Mouse (Mus musculus) embryonic facial prominence, embryonic 10.5 days (tissue): Measurements from ENCODE around the gene Coa6. TPM values are rescaled to one million over a fixed set of nuclear protein-coding genes. Genes with fewer than 3 reads are reported as not detected.

Source experiments
- DNase-seq: peaks from one replicate; pipeline ENCODE4 v3.0.0-alpha.2; 2017; ENCODE audit warnings: low spot score
- H3K27ac ChIP-seq: fragments of 300-500 bp; sonication (generic); replicated peaks from 2 replicates; pipeline ENCODE4 v1.5.1; 2016; ENCODE audit warnings: mild to moderate bottlenecking
- H3K27me3 ChIP-seq: fragments of 300-500 bp; sonication (generic); replicated peaks from 2 replicates; pipeline ENCODE4 v1.6.1; 2016; ENCODE audit warnings: low read depth, mild to moderate bottlenecking; ENCODE audit not compliant: poor library complexity, severe bottlenecking
- H3K36me3 ChIP-seq: fragments of 300-500 bp; sonication (generic); replicated peaks from 2 replicates; pipeline ENCODE4 v1.6.1; 2016; ENCODE audit warnings: mild to moderate bottlenecking, moderate library complexity
- H3K4me1 ChIP-seq: fragments of 300-500 bp; sonication (generic); 2 replicates; pipeline ENCODE4 v1.6.1; 2016
- H3K4me3 ChIP-seq: fragments of 300-500 bp; sonication (generic); 2 replicates; pipeline ENCODE4 v1.5.1; 2016; ENCODE audit warnings: mild to moderate bottlenecking, moderate library complexity
- H3K9me3 ChIP-seq: fragments of 300-500 bp; sonication (generic); 2 replicates; pipeline ENCODE4 v1.6.1; 2016; ENCODE audit warnings: mild to moderate bottlenecking
- WGBS: fragments of 180-500 bp; shearing (Covaris S2); methylation state at CpG from one replicate; pipeline ENCODE4 v1.1.7; 2016; 5-methylcytosine and 5-hydroxymethylcytosine counted together
- polyA plus RNA-seq: library from polyadenylated mRNA; unstranded; fragments of >200 nt; fragmentation: Nextera tagmentation; extraction: Ambion mirVana; gene quantifications from 2 replicates; pipeline ENCODE4 v1.2.1, GENCODE M21; 2016

Coa6 gene
- polyA plus RNA-seq, 1 experiment from 2014 or later, result 46.8 TPM

DNA sequence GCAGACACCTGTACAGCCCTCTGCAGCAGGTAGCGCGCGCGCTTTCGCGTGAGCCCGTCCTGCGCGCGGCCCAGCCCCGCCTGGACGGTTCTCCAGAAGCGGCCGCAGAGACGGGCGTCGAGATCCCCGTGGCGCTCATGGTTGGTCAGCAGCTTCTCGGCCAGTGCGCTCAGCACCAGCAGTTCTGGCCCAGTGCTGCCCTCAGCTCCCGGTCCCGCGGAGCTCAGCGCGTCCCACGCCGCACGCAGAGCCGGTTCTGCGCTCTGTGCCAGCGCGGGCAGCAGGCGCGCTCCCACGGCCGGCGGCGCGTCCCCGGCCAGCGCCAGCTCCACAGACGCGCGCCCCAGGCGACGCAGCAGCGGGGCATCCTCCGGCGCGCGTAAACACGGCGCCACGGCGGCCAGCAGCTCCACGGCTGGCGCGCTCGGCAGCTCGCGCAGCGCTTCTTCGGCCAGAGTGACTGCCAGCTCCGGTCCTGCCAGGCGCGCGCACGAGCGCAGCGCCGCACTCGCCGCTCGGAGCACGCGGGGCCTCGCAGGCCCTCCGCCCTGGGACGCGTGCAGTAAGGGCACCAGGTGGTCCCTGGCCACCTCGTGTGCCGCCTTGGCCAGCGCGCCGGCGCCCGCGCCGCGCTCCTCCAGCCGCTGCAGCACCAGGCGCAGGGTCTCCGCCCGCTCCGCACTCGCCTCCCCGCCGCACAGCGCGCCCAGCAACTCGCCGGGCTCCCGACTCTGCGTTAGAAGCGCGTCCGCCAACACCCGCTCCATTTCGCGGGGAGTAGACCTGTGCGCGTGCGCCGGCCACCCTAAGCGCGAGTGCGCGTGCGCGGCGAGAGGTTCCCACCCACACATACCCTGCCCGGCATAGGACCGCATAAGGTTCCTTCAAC lies 52.2 kb downstream of the Coa6 start, which contains the start of gene Tarbp1:
Tarbp1 (minus strand) TSS at position 767 of the 889 bp plus-strand sequence.
- peaks cover 17% of the 10 kb centered on the region for H3K36me3 ChIP-seq
- peak within 1 kb of the TSS; percentile 91 for H3K4me3 ChIP-seq
- peaks cover 26% of the 10 kb centered on the region for H3K27me3 ChIP-seq
- peaks cover 33% of the 10 kb centered on the region for H3K4me1 ChIP-seq
- under 1% methylated on average over 124 of the region's 124 CpGs for WGBS
- H3K9me3 ChIP-seq, result no peaks in the 10 kb centered on the region
- peak within 1 kb of the TSS; percentile 88 for H3K27ac ChIP-seq
- peak; percentile 93 for DNase-seq

Other genes starting within 250 kb of the Coa6 start
- 0.23 TPM in 1 of 2 replicates, not detected in the other for gene Slc35f3, start 124.0 kb upstream of the Coa6 start, polyA plus RNA-seq
- 2.7 and 2.8 TPM in 2 replicates for gene Tarbp1, start 52.5 kb downstream of the Coa6 start, polyA plus RNA-seq
- 4.5 and 5.4 TPM in 2 replicates for gene Irf2bp2, start 171.5 kb downstream of the Coa6 start, polyA plus RNA-seq